Comparison of ENCODE assay signal across 7 mouse cellular contexts in the genomic region with DNA sequence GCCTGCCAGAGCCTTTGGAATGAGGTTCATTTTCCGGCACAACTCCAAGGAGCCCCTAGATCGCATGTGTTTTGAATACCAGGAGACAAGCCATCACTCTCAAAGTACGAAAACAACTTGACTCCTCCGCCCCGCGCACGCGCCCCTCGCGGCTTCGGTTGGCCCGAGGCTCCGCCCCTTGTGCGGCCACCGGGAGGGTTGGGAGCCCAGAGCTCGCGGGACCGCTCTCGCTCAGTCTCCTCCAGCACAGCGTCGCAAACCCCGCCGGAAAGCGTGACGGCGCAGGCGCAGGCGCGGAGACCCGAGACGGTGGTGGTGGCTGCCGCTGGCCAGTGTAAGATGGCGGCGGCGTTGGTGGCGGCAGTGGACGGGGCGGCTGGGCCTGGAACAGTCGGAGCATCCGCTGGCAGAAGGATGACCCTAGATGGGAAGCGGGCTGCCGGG. TPM values are rescaled to one million over a fixed set of nuclear protein-coding genes. Genes with fewer than 3 reads are reported as not detected.
DNase-seq lines count a peak whose midpoint lies in the region; ATAC-seq lines count a peak whose summit lies in the region.

Gene Dcaf8, plus strand, starts transcription at position 250 of the 444 bp plus-strand sequence.

- peak; percentile 99 for ATAC-seq in embryonic facial prominence, embryonic 12.5 days (ENCODE audit: insufficient number of reproducible peaks, insufficient read depth, low FRiP score, low TSS enrichment)
- ATAC-seq in limb, embryonic 11.5 days (ENCODE audit: insufficient number of reproducible peaks, low FRiP score, low TSS enrichment, low read depth) = peak; percentile 98
- peak; percentile 99 for ATAC-seq in midbrain, embryonic 14.5 days (ENCODE audit: low FRiP score, low TSS enrichment)

- no peaks in the 10 kb centered on the region for H3K9me3 ChIP-seq in embryonic facial prominence, embryonic 12.5 days
- H3K9me3 ChIP-seq in limb, embryonic 11.5 days (ENCODE audit: control insufficient read depth, low read length) = no peaks in the 10 kb centered on the region
- H3K9me3 ChIP-seq in midbrain, embryonic 14.5 days (ENCODE audit: control insufficient read depth, low read length) = no peaks in the 10 kb centered on the region

- peaks cover 23% of the 10 kb centered on the region for H3K36me3 ChIP-seq in embryonic facial prominence, embryonic 12.5 days
- H3K36me3 ChIP-seq in limb, embryonic 11.5 days (ENCODE audit: control insufficient read depth, insufficient read depth, low read length) = peaks cover 8% of the 10 kb centered on the region
- peaks cover 8% of the 10 kb centered on the region for H3K36me3 ChIP-seq in midbrain, embryonic 14.5 days (ENCODE audit: control insufficient read depth, insufficient read depth, low read length)

- H3K4me2 ChIP-seq in embryonic facial prominence, embryonic 12.5 days (replicated peaks) = peak within 1 kb of the TSS; percentile 64
- peak within 1 kb of the TSS; percentile 60 for H3K4me2 ChIP-seq in limb, embryonic 11.5 days (ENCODE audit: low read depth, severe bottlenecking)
- H3K4me2 ChIP-seq in midbrain, embryonic 14.5 days (ENCODE audit: low read length) = peak within 1 kb of the TSS; percentile 56

- H3K4me1 ChIP-seq in embryonic facial prominence, embryonic 12.5 days = peaks cover 6% of the 10 kb centered on the region; the same call in 1 of the 2 replicates
- H3K4me1 ChIP-seq in limb, embryonic 11.5 days (ENCODE audit: control insufficient read depth, insufficient read depth, low read length) = 0 out of 2 replicates have a peak, but pooled peaks cover 3% of the 10 kb centered on the region
- peaks cover 14% of the 10 kb centered on the region for H3K4me1 ChIP-seq in midbrain, embryonic 14.5 days (ENCODE audit: control insufficient read depth, insufficient read depth, low read length)

- DNase-seq in adrenal gland, postnatal 25 days = peak; percentile 98
- DNase-seq in heart, adult 11 months = peak; percentile 100
- peak; percentile 97 for DNase-seq in kidney, adult 18-20 months
- peak; percentile 97 for DNase-seq in limb, embryonic 11.5 days (ENCODE audit: low spot score)
- peak; percentile 98 for DNase-seq in midbrain, embryonic 14.5 days
- peak; percentile 96 to 97 for DNase-seq in spleen, adult 18-20 months

- peak within 1 kb of the TSS; percentile 89 for H3K4me3 ChIP-seq in embryonic facial prominence, embryonic 12.5 days
- peak within 1 kb of the TSS; percentile 94 for H3K4me3 ChIP-seq in limb, embryonic 11.5 days (ENCODE audit: low read depth, low read length)
- peak within 1 kb of the TSS; percentile 96 for H3K4me3 ChIP-seq in midbrain, embryonic 14.5 days (replicated peaks; ENCODE audit: low read depth, low read length)

- H3K27ac ChIP-seq in embryonic facial prominence, embryonic 12.5 days = peak within 1 kb of the TSS; percentile 97
- peak within 1 kb of the TSS; percentile 89 for H3K27ac ChIP-seq in limb, embryonic 11.5 days (replicated peaks; ENCODE audit: low read depth, low read length)
- peak within 1 kb of the TSS; percentile 95 for H3K27ac ChIP-seq in midbrain, embryonic 14.5 days (replicated peaks; ENCODE audit: low read depth, low read length)

- peak within 1 kb of the TSS; percentile 98 for H3K9ac ChIP-seq in embryonic facial prominence, embryonic 12.5 days
- peak within 1 kb of the TSS; percentile 99 for H3K9ac ChIP-seq in limb, embryonic 11.5 days (ENCODE audit: low read length)
- H3K9ac ChIP-seq in midbrain, embryonic 14.5 days (replicated peaks; ENCODE audit: low read length) = peak within 1 kb of the TSS; percentile 99

- WGBS in embryonic facial prominence, embryonic 12.5 days = under 1% methylated on average over 39 of the region's 42 CpGs
- under 1% methylated on average over 42 of the region's 42 CpGs for WGBS in limb, embryonic 11.5 days
- WGBS in midbrain, embryonic 14.5 days = under 1% methylated on average over 39 of the region's 42 CpGs

- H3K27me3 ChIP-seq in embryonic facial prominence, embryonic 12.5 days = no peaks in the 10 kb centered on the region
- no peaks in the 10 kb centered on the region for H3K27me3 ChIP-seq in limb, embryonic 11.5 days (ENCODE audit: control insufficient read depth, insufficient read depth, low read length)
- no peaks in the 10 kb centered on the region for H3K27me3 ChIP-seq in midbrain, embryonic 14.5 days (ENCODE audit: control insufficient read depth, insufficient read depth, low read length)

RNA-seq across cellular contexts. Expression of gene Dcaf8, which starts in this region (rescaled TPM):
- total RNA-seq in adrenal gland, postnatal 25 days (2021) = 130 and 169 TPM in 2 replicates
- 165 and 171 TPM in 2 replicates for polyA plus RNA-seq in embryonic facial prominence, embryonic 12.5 days (2016; fragmentation: Nextera tagmentation; extraction: Ambion mirVana)
- polyA plus RNA-seq in limb, embryonic 11.5 days (2014; fragmentation: Nextera tagmentation; extraction: Ambion mirVana) = 119 and 127 TPM in 2 replicates
- 63.5 and 79.8 TPM in 2 replicates for polyA plus RNA-seq in midbrain, embryonic 14.5 days (2014; fragmentation: Nextera tagmentation; extraction: Ambion mirVana)

Comparison
In these comparisons a context has a peak if more than half of its experiments do, and no peak if none do; other contexts are left out.
1. Peak in every context shown above with its lines: DNase-seq, ATAC-seq, H3K4me3 ChIP-seq and H3K27ac ChIP-seq.